Mouse (Mus musculus) granulocyte monocyte progenitor cell, adult 5-6 weeks (primary cell): ENCODE measurements around the gene Ceacam16. TPM values are rescaled to one million over a fixed set of nuclear protein-coding genes. Genes with fewer than 3 reads are reported as not detected.

ENCODE experiments used
- ATAC-seq: replicated peaks from 2 replicates; pipeline ENCODE4 v1.8.0; 2016; ENCODE audit warnings: mild to moderate bottlenecking, moderate TSS enrichment, inconsistent platforms; ENCODE audit not compliant: poor library complexity, severe bottlenecking
- total RNA-seq, 2 experiments: library from RNA; stranded (forward) in 1 of 2; stranded (reverse) in 1 of 2; fragments of 200-712, 200-1000 nt in 1 of 2; fragments of >200 nt in 1 of 2; fragmentation: Nextera tagmentation in 1 of 2; gene quantifications; 2 replicates each; pipeline ENCODE4 v1.2.3; 2014 to 2017

Ceacam16 gene
- total RNA-seq, 2 experiments from 2014 or later, result not detected

DNA sequence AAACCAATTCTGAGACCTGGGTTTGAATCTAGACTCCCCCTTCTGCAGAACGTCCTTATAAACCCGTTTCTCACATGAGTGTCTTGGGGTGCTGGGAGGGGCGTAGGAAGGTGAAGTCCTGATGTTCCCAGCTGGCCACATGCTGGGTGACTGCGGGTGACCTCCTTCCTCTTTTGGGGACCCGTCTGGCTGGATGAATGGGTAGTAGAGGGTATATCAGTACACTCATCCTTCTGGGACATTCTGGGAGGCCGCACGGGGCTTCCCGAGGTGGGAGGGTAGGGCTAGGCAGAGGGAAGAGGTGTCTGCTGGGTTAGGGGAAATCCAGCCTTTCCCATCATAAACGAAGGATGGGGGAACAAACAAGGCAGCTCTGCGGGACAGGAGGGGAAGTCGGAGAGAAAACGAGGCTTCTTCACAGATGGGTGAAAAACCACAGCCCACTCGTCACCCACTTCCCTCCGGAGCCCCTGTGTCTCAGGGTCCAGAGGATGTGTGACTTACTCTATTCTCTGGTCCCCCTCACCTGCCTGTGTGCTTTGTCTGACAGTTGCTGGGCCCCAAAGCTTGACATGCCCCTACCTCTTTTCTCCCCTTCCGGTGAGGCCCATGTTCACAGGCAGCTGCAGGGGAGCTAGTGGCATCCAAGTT is 16.5 kb downstream of the Ceacam16 start:
- peak; percentile 72 for ATAC-seq

GRCm38 (mm10) chr7:19843561-19843960 is 17.5 kb downstream of the Ceacam16 start:
- peak; percentile 34 for ATAC-seq

GRCm38 (mm10) chr7:19842885-19843504 is 18.1 kb downstream of the Ceacam16 start:
- no peak for ATAC-seq

DNA sequence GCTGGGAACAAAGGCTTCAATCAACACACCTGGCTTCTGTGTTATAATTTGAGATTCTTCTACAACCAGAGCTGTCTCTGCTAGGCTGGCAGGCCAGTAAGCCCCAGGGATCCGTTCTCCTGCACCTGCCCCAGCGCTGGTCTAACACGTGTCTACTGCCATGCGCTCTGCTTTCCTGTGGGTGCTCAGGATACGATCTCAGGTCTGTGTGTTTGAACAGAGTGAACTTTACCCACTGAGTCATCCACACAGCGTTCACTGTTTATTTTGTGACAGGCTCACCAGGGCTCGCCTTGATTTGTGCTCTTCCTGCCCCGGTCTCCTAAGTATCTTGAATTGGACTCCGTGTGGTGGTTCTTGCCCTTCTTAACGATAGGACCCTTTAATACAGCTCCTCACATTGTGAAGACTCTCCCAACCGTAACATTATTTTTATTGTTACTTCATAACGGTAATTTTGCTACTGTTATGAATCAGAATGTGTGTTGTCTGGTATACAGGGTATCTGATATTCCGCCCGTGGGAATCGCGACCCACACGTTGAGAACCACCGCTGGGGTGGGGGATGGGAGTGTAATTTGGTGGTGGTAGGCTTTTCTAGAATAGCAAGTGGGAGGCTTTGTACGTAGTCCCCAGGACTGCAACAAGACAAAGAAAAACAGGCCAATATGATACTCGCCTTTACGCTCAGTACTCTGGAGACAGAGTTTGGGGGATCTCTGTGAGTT is 19.2 kb downstream of the Ceacam16 start:
- ATAC-seq, result no peak

- ATAC-seq, result no peak
Measured at GRCm38 (mm10) chr7:19840936-19841335, 20.2 kb downstream of the Ceacam16 start.

GRCm38 (mm10) chr7:19840371-19840770 is 20.7 kb downstream of the Ceacam16 start:
- no peak for ATAC-seq

DNA sequence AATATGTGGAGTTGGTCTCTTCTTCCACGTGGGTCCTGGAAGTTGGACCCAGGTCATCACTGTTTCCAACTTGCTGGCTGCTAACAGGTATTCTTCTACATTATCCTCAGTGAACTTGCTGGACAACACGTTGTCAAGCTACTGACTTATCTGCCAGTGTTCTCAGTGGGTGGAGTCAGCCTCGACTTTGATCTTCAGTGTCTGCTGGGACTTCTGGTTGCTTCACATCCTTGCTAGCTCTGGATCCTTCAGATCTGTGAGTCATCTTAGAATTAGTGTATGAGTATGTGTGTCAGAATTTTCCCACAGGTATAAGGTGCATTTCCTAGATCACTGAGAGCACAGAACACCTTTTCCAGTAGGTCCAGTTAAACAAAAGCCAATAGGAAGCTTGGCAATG is 24.3 kb downstream of the Ceacam16 start:
- no peak for ATAC-seq

DNA sequence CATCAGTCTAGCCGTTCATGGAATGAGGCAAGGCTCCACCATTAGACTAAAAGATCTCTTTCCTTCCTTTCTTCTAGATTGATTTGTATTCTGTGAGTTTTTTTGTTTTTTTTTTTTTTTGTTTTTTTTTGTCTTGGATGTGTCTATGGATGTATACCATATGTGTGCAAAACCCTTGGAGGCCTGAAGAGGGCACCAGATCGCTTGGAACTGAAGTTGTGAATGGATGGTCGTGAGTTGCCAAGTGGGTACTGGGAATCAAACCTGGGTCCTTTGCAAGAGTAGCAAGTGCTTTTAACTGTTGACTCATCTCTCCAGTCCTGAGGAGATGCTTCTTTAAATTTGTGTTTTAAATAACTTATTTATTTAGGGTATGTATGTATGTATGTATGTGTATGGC is 27.0 kb downstream of the Ceacam16 start:
- ATAC-seq, result no peak

DNA sequence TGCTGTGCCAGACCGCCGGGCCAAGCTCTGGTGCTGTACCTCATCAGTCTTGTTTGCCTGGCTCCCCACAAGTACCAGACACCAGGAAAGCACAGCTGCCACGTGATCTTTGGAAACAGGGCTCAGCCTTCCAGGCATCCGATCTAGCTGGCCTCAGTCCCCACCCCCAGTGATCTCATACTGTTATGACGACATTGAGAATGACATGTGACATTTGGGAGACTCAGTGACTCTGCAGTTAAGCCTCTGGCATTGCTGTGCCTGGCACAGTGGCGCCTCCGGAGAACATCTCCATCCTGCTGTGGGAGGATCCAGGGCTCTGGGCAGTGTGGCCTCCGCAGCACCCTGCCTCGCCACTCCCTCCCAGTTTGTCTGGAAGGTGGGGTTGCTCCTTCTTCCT is 29.3 kb downstream of the Ceacam16 start:
- ATAC-seq, result peak; percentile 55

DNA sequence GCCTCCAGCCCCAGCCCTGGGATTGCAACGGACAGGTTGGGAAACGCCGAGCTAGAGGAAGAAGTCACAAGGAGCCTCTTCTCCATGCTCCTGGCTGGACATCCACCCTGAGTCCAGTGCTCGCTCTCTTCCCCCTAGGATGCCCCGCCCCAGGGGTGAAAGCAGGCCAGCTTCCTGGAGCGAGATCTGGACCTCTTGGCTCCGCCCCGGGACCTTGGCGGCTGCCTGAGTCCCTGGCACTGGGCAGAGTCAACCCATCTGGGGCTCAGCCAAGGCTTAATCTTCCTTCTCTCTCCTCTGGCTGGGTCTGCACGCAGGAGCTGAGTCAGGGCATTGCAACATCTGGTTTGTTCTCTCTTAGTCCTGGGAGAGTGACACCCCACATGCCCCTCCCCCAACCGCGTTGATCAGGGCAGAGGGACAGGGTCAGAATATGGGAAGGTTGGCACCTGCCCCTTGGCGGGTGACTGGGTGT is 30.4 kb downstream of the Ceacam16 start:
- ATAC-seq, result peak; percentile 91

DNA sequence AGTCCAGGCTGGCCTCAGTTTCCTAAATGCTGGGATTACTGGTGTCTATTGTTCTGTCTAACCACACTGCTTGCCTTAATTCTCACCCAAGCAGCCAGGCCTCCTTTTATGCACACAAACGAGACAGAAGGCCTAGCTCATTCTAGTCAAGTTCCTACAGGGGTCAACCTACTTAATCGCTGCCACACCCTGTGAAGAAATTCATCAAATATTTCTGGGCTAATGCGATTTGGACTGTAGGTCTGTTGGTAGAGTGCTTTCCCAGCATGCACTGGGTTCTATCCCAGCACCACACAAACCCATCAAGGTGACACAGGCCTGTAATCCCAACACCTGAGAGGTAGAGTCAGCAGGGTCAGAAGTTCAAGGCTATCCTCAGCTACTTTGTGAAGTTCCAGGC is 31.4 kb downstream of the Ceacam16 start:
- ATAC-seq, result no peak

- ATAC-seq, result no peak
Measured at GRCm38 (mm10) chr7:19826756-19827155, 34.3 kb downstream of the Ceacam16 start.

DNA sequence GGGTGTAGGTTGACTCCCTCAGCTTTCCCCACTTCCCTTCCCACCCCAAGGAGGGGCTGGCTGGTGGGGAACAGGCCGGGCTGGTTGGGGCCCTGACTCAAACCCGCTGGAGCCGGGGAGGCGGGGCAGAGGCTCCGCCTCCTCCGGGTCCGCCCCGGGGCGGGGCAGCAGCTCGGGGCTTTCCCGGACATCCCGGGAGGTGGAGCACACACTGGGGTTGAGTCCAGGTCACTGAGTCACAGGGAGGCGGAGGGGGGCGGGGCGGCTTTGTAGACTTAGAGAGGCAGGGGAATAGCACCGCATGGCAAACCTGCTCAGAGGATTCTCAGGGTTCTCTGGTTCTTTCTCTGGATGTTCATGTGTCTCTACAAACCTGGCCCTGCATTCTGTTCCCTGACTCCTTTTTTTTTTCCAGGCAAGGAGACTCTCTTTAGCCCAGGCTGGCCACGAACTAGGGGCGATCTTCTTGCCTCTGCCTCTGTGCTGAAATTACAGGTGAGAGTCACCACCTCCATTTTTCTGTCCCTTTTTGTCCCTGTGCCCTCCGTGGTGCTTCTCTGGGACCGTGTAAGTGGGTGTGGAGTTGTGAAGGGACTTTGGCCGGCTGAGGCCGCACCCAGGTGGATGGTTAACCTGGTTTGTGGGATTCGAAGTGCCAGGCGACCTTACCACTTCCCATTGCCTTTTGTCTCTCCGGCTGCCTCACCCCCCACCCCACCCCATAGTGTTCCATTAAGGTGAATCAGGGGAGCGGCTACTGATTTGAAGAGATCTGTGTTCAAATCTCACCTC is 36.7 kb downstream of the Ceacam16 start:
- ATAC-seq, result peak; percentile 78

GRCm38 (mm10) chr7:19823256-19824181 is 37.6 kb downstream of the Ceacam16 start:
- peak; percentile 69 for ATAC-seq

GRCm38 (mm10) chr7:19822604-19823058 is 38.5 kb downstream of the Ceacam16 start, which contains the start of gene Bcl3:
Bcl3 (minus strand) TSS chr7:19822770.
- peak; percentile 26 for ATAC-seq

- ATAC-seq, result no peak
Measured at GRCm38 (mm10) chr7:19822193-19822592, 38.9 kb downstream of the Ceacam16 start.

DNA sequence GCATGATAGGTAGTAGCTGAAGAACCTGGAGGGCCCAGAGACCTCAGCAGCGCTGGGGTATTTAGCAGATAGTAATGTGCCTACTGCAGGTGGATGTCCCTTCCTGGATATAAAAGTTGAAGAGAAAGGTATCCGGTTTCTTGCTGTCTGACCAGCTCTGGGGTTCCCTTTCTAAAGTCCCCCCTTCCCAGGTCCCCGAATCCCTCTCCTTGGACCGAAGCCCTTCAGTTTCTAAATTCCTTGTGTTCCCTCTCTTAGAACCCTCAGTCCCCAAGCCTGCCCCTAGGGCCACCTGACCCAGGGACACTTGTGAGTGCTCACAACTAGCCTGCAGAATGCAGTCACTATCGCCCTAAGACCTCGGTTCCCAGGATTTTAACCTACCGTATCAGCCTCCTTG is 39.5 kb downstream of the Ceacam16 start:
- no peak for ATAC-seq

DNA sequence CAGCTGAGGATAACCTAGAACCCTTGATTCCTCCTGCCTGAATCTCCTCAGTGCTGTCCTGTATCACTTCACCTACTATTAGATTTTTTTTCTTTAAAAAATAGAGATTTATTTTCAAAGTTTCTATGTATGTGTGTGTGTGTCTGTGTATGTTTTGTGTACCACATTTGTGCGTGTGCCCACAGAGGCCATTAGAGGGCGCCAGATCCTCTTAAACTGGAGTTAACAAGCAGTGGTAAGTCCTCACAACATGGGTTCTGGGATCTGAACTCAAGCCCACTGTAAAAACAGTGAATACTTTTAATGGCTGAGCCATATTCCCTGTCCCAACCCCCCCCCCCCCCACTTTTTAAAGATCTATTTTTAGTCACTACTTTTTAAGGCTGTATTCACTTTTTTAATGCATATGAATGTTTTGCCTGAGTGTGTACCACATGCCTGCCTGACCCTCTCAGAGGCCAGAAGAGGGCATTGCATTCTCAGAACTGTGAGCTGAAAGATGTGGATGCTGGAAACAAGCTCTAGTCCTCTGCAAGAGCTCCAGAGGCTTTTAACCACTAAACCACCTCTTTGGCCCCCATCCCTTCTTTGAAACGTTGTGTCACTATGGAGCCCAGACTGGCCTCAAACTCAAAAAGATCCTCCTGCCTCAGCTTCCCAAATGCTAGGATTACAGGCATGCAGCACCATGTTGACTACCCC is 40.6 kb downstream of the Ceacam16 start:
- no peak for ATAC-seq

GRCm38 (mm10) chr7:19818875-19819274 is 42.2 kb downstream of the Ceacam16 start:
- ATAC-seq, result no peak
